Mouse (Mus musculus) C2C12 (cell line): Measurements from ENCODE around the gene Canx. TPM values are rescaled to one million over a fixed set of nuclear protein-coding genes. Genes with fewer than 3 reads are reported as not detected.

Experiments used
- H3K27me3 ChIP-seq: one replicate; pipeline ENCODE4 v1.6.1; 2011; ENCODE audit not compliant: control insufficient read depth, insufficient read depth, insufficient read length
- H3K36me3 ChIP-seq: one replicate; pipeline ENCODE4 v1.6.1; 2011; ENCODE audit not compliant: control insufficient read depth, insufficient read depth
- H3K4me3 ChIP-seq: one replicate; pipeline ENCODE4 v1.5.1; 2011; ENCODE audit warnings: mild to moderate bottlenecking, control low read depth; ENCODE audit not compliant: poor library complexity, insufficient read depth, severe bottlenecking
- H3K79me2 ChIP-seq: one replicate; pipeline ENCODE4 v1.6.1; 2011; ENCODE audit not compliant: control insufficient read depth, insufficient read depth
- H3K79me3 ChIP-seq: one replicate; pipeline ENCODE4 v1.6.1; 2011; ENCODE audit warnings: low read depth, control low read depth
- H3ac ChIP-seq: one replicate; pipeline ENCODE3; 2011; ENCODE audit warnings: low read depth; ENCODE audit not compliant: control insufficient read depth, insufficient read length
- CEBPB ChIP-seq: IDR thresholded peaks from one replicate; pipeline ENCODE4 v1.6.1; 2011; ENCODE audit warnings: low read depth, mild to moderate bottlenecking, control low read depth, moderate library complexity
- CTCF ChIP-seq: IDR thresholded peaks from one replicate; pipeline ENCODE4 v1.5.1; 2011; ENCODE audit not compliant: control insufficient read depth, insufficient read depth, insufficient read length
- FOSL1 ChIP-seq: IDR thresholded peaks from one replicate; pipeline ENCODE4 v1.8.0; 2011; ENCODE audit warnings: mild to moderate bottlenecking, low read length; ENCODE audit not compliant: poor library complexity, insufficient read depth, severe bottlenecking
- MAX ChIP-seq: IDR thresholded peaks from one replicate; pipeline ENCODE4 v1.6.1; 2011; ENCODE audit warnings: mild to moderate bottlenecking, control low read depth
- MYOD1 ChIP-seq: IDR thresholded peaks from one replicate; pipeline ENCODE4 v1.6.1; 2011; ENCODE audit warnings: low read depth; ENCODE audit not compliant: control insufficient read depth, insufficient read length
- MYOG ChIP-seq: IDR thresholded peaks from one replicate; pipeline ENCODE4 v1.6.1; 2011; ENCODE audit not compliant: control insufficient read depth, insufficient read length; ENCODE audit errors: extremely low read depth
- USF1 ChIP-seq: IDR thresholded peaks from one replicate; pipeline ENCODE4 v1.6.1; 2011; ENCODE audit warnings: low read depth, mild to moderate bottlenecking, control low read depth, moderate library complexity
- polyA plus RNA-seq: library from polyadenylated mRNA; unstranded; fragments of >200 nt; fragmentation: generic; extraction: Trizol; gene quantifications from one replicate; pipeline ENCODE4 v1.2.1, GENCODE M21; 2012; ENCODE audit warnings: missing spikeins

Gene Canx
- polyA plus RNA-seq, 1 experiment: 144 TPM

- TF ChIP-seq CTCF (no peak), CEBPB (no peak), MYOD1 (no peak), MAX (no peak), USF1 (no peak), MYOG (no peak), FOSL1 (no peak)
Observed at GRCm38 (mm10) chr11:50254010-50254580, 71.4 kb downstream of the Canx start.

GRCm38 (mm10) chr11:50253393-50253792, 72.1 kb downstream of the Canx start:
- Histone ChIP-seq H3K4me3 (no peak overlapping the region), H3K79me2 (no peaks in the 10 kb centered on the region), H3K27me3 (no peaks in the 10 kb centered on the region), H3K79me3 (no peaks in the 10 kb centered on the region), H3ac (no peak overlapping the region), H3K36me3 (peaks cover 28% of the 10 kb centered on the region)
- TF ChIP-seq CEBPB (no peak), MYOD1 (peak; percentile 58)

More at GRCm38 (mm10) chr11:50254010-50254580, 71.4 kb downstream of the Canx start:
- H3K27me3 ChIP-seq: no peaks in the 10 kb centered on the region
- no peaks in the 10 kb centered on the region for H3K79me2 ChIP-seq
- H3K79me3 ChIP-seq: no peaks in the 10 kb centered on the region
- no peak overlapping the region for H3ac ChIP-seq
- H3K4me3 ChIP-seq: no peak overlapping the region
- H3K36me3 ChIP-seq: peaks cover 34% of the 10 kb centered on the region

GRCm38 (mm10) chr11:50252684-50253265, 72.7 kb downstream of the Canx start:
- no peaks in the 10 kb centered on the region for H3K79me2 ChIP-seq
- H3K79me3 ChIP-seq: no peaks in the 10 kb centered on the region
- peak overlapping the region; percentile 7 for H3ac ChIP-seq
- H3K27me3 ChIP-seq: no peaks in the 10 kb centered on the region
- H3K36me3 ChIP-seq: peaks cover 24% of the 10 kb centered on the region
- no peak overlapping the region for H3K4me3 ChIP-seq
- TF ChIP-seq MAX (no peak), CTCF (no peak), FOSL1 (no peak), MYOG (no peak), USF1 (no peak), CEBPB (no peak), MYOD1 (no peak)

GRCm38 (mm10) chr11:50252166-50252565, 73.3 kb downstream of the Canx start:
- Histone ChIP-seq H3K27me3 (no peaks in the 10 kb centered on the region), H3K79me2 (no peaks in the 10 kb centered on the region), H3K36me3 (peaks cover 18% of the 10 kb centered on the region), H3ac (peak overlapping the region; percentile 50), H3K79me3 (no peaks in the 10 kb centered on the region), H3K4me3 (no peak overlapping the region)
- no peak for TF ChIP-seq MYOG
- no peak for TF ChIP-seq USF1
- peak; percentile 1 for TF ChIP-seq CEBPB
- no peak for TF ChIP-seq MYOD1
- TF ChIP-seq FOSL1: peak; percentile 41
- TF ChIP-seq CTCF: no peak
- peak; percentile 49 for TF ChIP-seq MAX

GRCm38 (mm10) chr11:50248473-50249171, 76.9 kb downstream of the Canx start:
- no peaks in the 10 kb centered on the region for H3K27me3 ChIP-seq
- H3ac ChIP-seq: no peak overlapping the region
- H3K4me3 ChIP-seq: no peak overlapping the region
- H3K79me2 ChIP-seq: no peaks in the 10 kb centered on the region
- H3K79me3 ChIP-seq: no peaks in the 10 kb centered on the region
- TF ChIP-seq MYOG: no peak
- no peak for TF ChIP-seq FOSL1
- TF ChIP-seq CEBPB: no peak
- no peak for TF ChIP-seq CTCF
- no peak for TF ChIP-seq MAX
- TF ChIP-seq MYOD1: no peak
- no peak for TF ChIP-seq USF1
- no peaks in the 10 kb centered on the region for H3K36me3 ChIP-seq
